Mouse (Mus musculus): Measurements from ENCODE around the gene Sipa1l1. TPM values are rescaled to one million over a fixed set of nuclear protein-coding genes. Genes with fewer than 3 reads are reported as not detected.

Sipa1l1 gene
- polyA plus RNA-seq, 1 experiment from 2014 or later, result 37.2 TPM

- Histone ChIP-seq H3K27ac (ENCODE audit: low read depth, low read length) (no peak overlapping the region), H3K4me3 (ENCODE audit: low read depth, low read length) (no peak overlapping the region), H3K9ac (ENCODE audit: low read depth, low read length) (no peak overlapping the region), H3K4me2 (no peak overlapping the region), H3K4me1 (ENCODE audit: control insufficient read depth, insufficient read depth, low read length) (0 out of 2 replicates have a peak, but pooled peaks cover under 1% of the 10 kb centered on the region), H3K9me3 (replicated peaks; ENCODE audit: control insufficient read depth, low read length) (no peaks in the 10 kb centered on the region), H3K36me3 (ENCODE audit: control insufficient read depth, insufficient read depth, low read length) (no peaks in the 10 kb centered on the region), H3K27me3 (ENCODE audit: control insufficient read depth, insufficient read depth, low read length) (no peaks in the 10 kb centered on the region)
- 83% methylated on average over 10 of the region's 10 CpGs for WGBS (ENCODE audit: insufficient replicate concordance)
- ATAC-seq (replicated peaks; ENCODE audit: insufficient number of reproducible peaks, low FRiP score, low TSS enrichment), result no peak
These were observed 126.1 kb downstream of the Sipa1l1 start for GRCm38 (mm10) chr12:82294906-82295887.

DNA sequence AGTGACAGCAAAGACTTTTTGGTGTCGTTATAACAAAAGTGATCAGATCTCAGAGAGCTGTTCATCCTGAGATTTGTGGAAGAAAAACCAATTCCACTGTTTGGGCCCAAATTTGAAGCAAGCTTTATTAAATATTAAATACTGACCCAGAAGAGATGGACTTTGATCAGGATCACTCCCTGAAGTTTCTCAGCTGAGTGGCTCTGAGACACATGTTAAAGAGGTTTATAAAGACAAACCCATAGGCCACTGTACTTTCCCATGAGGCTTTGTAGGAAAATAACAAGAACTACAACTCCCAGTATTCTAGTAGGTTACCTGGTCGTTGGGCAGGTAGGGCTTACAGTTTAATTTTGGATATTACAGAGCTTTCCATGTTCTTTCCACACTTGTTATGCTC is 127.2 kb downstream of the Sipa1l1 start:
- WGBS (ENCODE audit: insufficient replicate concordance), result 73% methylated on average over 2 of the region's 2 CpGs
- Histone ChIP-seq H3K9me3 (replicated peaks; ENCODE audit: control insufficient read depth, low read length) (no peaks in the 10 kb centered on the region), H3K27ac (ENCODE audit: low read depth, low read length) (no peak overlapping the region), H3K9ac (ENCODE audit: low read depth, low read length) (no peak overlapping the region), H3K4me2 (no peak overlapping the region), H3K4me1 (ENCODE audit: control insufficient read depth, insufficient read depth, low read length) (no peaks in the 10 kb centered on the region), H3K36me3 (ENCODE audit: control insufficient read depth, insufficient read depth, low read length) (no peaks in the 10 kb centered on the region), H3K27me3 (ENCODE audit: control insufficient read depth, insufficient read depth, low read length) (no peaks in the 10 kb centered on the region), H3K4me3 (ENCODE audit: low read depth, low read length) (no peak overlapping the region)
- ATAC-seq (replicated peaks; ENCODE audit: insufficient number of reproducible peaks, low FRiP score, low TSS enrichment), result no peak

- H3K4me1 ChIP-seq (ENCODE audit: control insufficient read depth, insufficient read depth, low read length), result no peaks in the 10 kb centered on the region
- H3K27ac ChIP-seq (ENCODE audit: low read depth, low read length), result no peak overlapping the region
- H3K4me2 ChIP-seq, result no peak overlapping the region
- no peaks in the 10 kb centered on the region for H3K27me3 ChIP-seq (ENCODE audit: control insufficient read depth, insufficient read depth, low read length)
- H3K36me3 ChIP-seq (ENCODE audit: control insufficient read depth, insufficient read depth, low read length), result no peaks in the 10 kb centered on the region
- ATAC-seq (replicated peaks; ENCODE audit: insufficient number of reproducible peaks, low FRiP score, low TSS enrichment), result no peak
- no peak overlapping the region for H3K9ac ChIP-seq (ENCODE audit: low read depth, low read length)
- 87% methylated on average over 6 of the region's 6 CpGs for WGBS (ENCODE audit: insufficient replicate concordance)
- H3K4me3 ChIP-seq (ENCODE audit: low read depth, low read length), result no peak overlapping the region
- no peaks in the 10 kb centered on the region for H3K9me3 ChIP-seq (replicated peaks; ENCODE audit: control insufficient read depth, low read length)
These were observed 128.1 kb downstream of the Sipa1l1 start for GRCm38 (mm10) chr12:82297196-82297595.

- ATAC-seq (replicated peaks; ENCODE audit: insufficient number of reproducible peaks, low FRiP score, low TSS enrichment), result no peak
- H3K9me3 ChIP-seq (replicated peaks; ENCODE audit: control insufficient read depth, low read length), result no peaks in the 10 kb centered on the region
- H3K27ac ChIP-seq (ENCODE audit: low read depth, low read length), result no peak overlapping the region
- no peak overlapping the region for H3K4me3 ChIP-seq (ENCODE audit: low read depth, low read length)
- no peaks in the 10 kb centered on the region for H3K27me3 ChIP-seq (ENCODE audit: control insufficient read depth, insufficient read depth, low read length)
- no peak overlapping the region for H3K4me2 ChIP-seq
- H3K4me1 ChIP-seq (ENCODE audit: control insufficient read depth, insufficient read depth, low read length), result no peaks in the 10 kb centered on the region
- no peaks in the 10 kb centered on the region for H3K36me3 ChIP-seq (ENCODE audit: control insufficient read depth, insufficient read depth, low read length)
- no peak overlapping the region for H3K9ac ChIP-seq (ENCODE audit: low read depth, low read length)
- 82% methylated on average over 9 of the region's 9 CpGs for WGBS (ENCODE audit: insufficient replicate concordance)
These were observed 129.7 kb downstream of the Sipa1l1 start for GRCm38 (mm10) chr12:82298662-82299460.

- no peaks in the 10 kb centered on the region for H3K27me3 ChIP-seq (ENCODE audit: control insufficient read depth, insufficient read depth, low read length)
- no peak overlapping the region for H3K9ac ChIP-seq (ENCODE audit: low read depth, low read length)
- WGBS (ENCODE audit: insufficient replicate concordance), result 81% methylated on average over 2 of the region's 2 CpGs
These were observed 135.0 kb downstream of the Sipa1l1 start for GRCm38 (mm10) chr12:82304140-82304539.

DNA sequence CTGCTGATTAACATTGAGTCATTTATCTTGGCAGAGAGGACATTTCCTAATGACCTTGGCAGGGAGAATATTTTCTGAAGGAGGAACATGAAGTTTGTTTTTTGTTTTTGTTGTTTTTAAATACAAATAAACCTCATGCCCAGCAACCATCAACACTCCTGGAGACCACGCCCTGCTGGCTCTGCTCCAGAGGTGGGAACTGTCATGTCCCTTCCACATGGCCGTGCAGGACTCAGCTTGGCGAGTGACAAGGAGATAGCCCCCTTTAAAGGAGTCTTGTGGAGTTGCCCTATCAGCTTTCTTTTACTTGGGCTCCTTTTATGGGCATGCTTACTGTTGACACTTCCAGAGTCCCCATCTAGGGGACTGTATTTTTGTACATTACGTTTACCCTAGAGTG is 136.9 kb downstream of the Sipa1l1 start:
- 37% methylated on average over 4 of the region's 4 CpGs for WGBS (ENCODE audit: insufficient replicate concordance)
- no peak for ATAC-seq (replicated peaks; ENCODE audit: insufficient number of reproducible peaks, low FRiP score, low TSS enrichment)
- no peak overlapping the region for H3K4me3 ChIP-seq (ENCODE audit: low read depth, low read length)
- no peak overlapping the region; the same call in 1 of the 2 replicates for H3K9ac ChIP-seq (ENCODE audit: low read depth, low read length)
- no peaks in the 10 kb centered on the region for H3K27me3 ChIP-seq (ENCODE audit: control insufficient read depth, insufficient read depth, low read length)
- H3K36me3 ChIP-seq (ENCODE audit: control insufficient read depth, insufficient read depth, low read length), result no peaks in the 10 kb centered on the region
- H3K9me3 ChIP-seq (replicated peaks; ENCODE audit: control insufficient read depth, low read length), result no peaks in the 10 kb centered on the region
- H3K4me2 ChIP-seq, result no peak overlapping the region
- H3K4me1 ChIP-seq (ENCODE audit: control insufficient read depth, insufficient read depth, low read length), result peaks cover 5% of the 10 kb centered on the region
- 0 out of 2 replicates have a peak overlapping the region, but pooled peaks have one; percentile 6 for H3K27ac ChIP-seq (ENCODE audit: low read depth, low read length)

More at GRCm38 (mm10) chr12:82304140-82304539, 135.0 kb downstream of the Sipa1l1 start:
- no peak overlapping the region for H3K4me2 ChIP-seq
- H3K36me3 ChIP-seq (ENCODE audit: control insufficient read depth, insufficient read depth, low read length), result no peaks in the 10 kb centered on the region
- no peak overlapping the region for H3K27ac ChIP-seq (ENCODE audit: low read depth, low read length)
- H3K4me3 ChIP-seq (ENCODE audit: low read depth, low read length), result no peak overlapping the region
- ATAC-seq (replicated peaks; ENCODE audit: insufficient number of reproducible peaks, low FRiP score, low TSS enrichment), result no peak
- no peaks in the 10 kb centered on the region for H3K9me3 ChIP-seq (replicated peaks; ENCODE audit: control insufficient read depth, low read length)
- H3K4me1 ChIP-seq (ENCODE audit: control insufficient read depth, insufficient read depth, low read length), result peaks cover 5% of the 10 kb centered on the region

- no peak overlapping the region for H3K4me3 ChIP-seq (ENCODE audit: low read depth, low read length)
- no peak overlapping the region for H3K27ac ChIP-seq (ENCODE audit: low read depth, low read length)
- H3K36me3 ChIP-seq (ENCODE audit: control insufficient read depth, insufficient read depth, low read length), result no peaks in the 10 kb centered on the region
- ATAC-seq (replicated peaks; ENCODE audit: insufficient number of reproducible peaks, low FRiP score, low TSS enrichment), result no peak
- no peak overlapping the region for H3K4me2 ChIP-seq
- no peaks in the 10 kb centered on the region for H3K9me3 ChIP-seq (replicated peaks; ENCODE audit: control insufficient read depth, low read length)
- peaks cover 6% of the 10 kb centered on the region; the same call in 1 of the 2 replicates for H3K4me1 ChIP-seq (ENCODE audit: control insufficient read depth, insufficient read depth, low read length)
- WGBS (ENCODE audit: insufficient replicate concordance), result 75% methylated on average over 2 of the region's 2 CpGs
- H3K27me3 ChIP-seq (ENCODE audit: control insufficient read depth, insufficient read depth, low read length), result no peaks in the 10 kb centered on the region
- H3K9ac ChIP-seq (ENCODE audit: low read depth, low read length), result no peak overlapping the region
These were observed 142.5 kb downstream of the Sipa1l1 start for GRCm38 (mm10) chr12:82311593-82311992.

GRCm38 (mm10) chr12:82312091-82312820 is 143.1 kb downstream of the Sipa1l1 start:
- no peak for ATAC-seq (replicated peaks; ENCODE audit: insufficient number of reproducible peaks, low FRiP score, low TSS enrichment)
- Histone ChIP-seq H3K27me3 (ENCODE audit: control insufficient read depth, insufficient read depth, low read length) (no peaks in the 10 kb centered on the region), H3K4me2 (no peak overlapping the region), H3K9ac (ENCODE audit: low read depth, low read length) (no peak overlapping the region), H3K4me1 (ENCODE audit: control insufficient read depth, insufficient read depth, low read length) (peaks cover 6% of the 10 kb centered on the region; the same call in 1 of the 2 replicates), H3K27ac (ENCODE audit: low read depth, low read length) (no peak overlapping the region), H3K36me3 (ENCODE audit: control insufficient read depth, insufficient read depth, low read length) (no peaks in the 10 kb centered on the region), H3K4me3 (ENCODE audit: low read depth, low read length) (no peak overlapping the region), H3K9me3 (replicated peaks; ENCODE audit: control insufficient read depth, low read length) (no peaks in the 10 kb centered on the region)
- 66% methylated on average over 17 of the region's 17 CpGs for WGBS (ENCODE audit: insufficient replicate concordance)
